Mouse (Mus musculus): Measurements from ENCODE around the gene Myh4.

GRCm38 (mm10) chr11:67253691-67254090 lies 15.9 kb downstream of the Myh4 start:
- TF ChIP-seq CTCF (IDR thresholded peaks at IDR 0.05; ENCODE audit: low read depth, low read length) (no peak), POLR2A (IDR thresholded peaks at IDR 0.05; ENCODE audit: borderline replicate concordance, low read depth, low read length) (no peak)
